Mouse (Mus musculus) right cerebral cortex, adult 2 months (tissue): ENCODE data around the gene Abcb9.
A peak's percentile ranks its signal among the peaks of the same experiment; 100 is the strongest.

Source experiments
- DNase-seq, 2 experiments: peaks; one replicate each; pipeline ENCODE4 v3.0.0; 2021 to 2022; ENCODE audit warnings: low spot score in 2 of 2

The Abcb9 gene

GRCm38 (mm10) chr5:124093852-124094604 lies 1.6 kb downstream of the Abcb9 start:
- no peak for DNase-seq

GRCm38 (mm10) chr5:124093120-124093794 lies 2.3 kb downstream of the Abcb9 start:
- DNase-seq = peak; percentile 85 to 87

- DNase-seq = no peak
Observed at GRCm38 (mm10) chr5:124091951-124092406, 3.6 kb downstream of the Abcb9 start.

- no peak for DNase-seq
Observed at GRCm38 (mm10) chr5:124089868-124090267, 5.7 kb downstream of the Abcb9 start.

GRCm38 (mm10) chr5:124086876-124087275 lies 8.7 kb downstream of the Abcb9 start:
- no peak for DNase-seq

- no peak for DNase-seq
Observed at GRCm38 (mm10) chr5:124085513-124085912, 10.1 kb downstream of the Abcb9 start.

- peak; percentile 87 to 88 for DNase-seq
Observed at GRCm38 (mm10) chr5:124084588-124085173, 10.9 kb downstream of the Abcb9 start.

- no peak for DNase-seq
Observed at GRCm38 (mm10) chr5:124083850-124084587, 11.6 kb downstream of the Abcb9 start.

- DNase-seq = no peak
Observed at GRCm38 (mm10) chr5:124082941-124083688, 12.5 kb downstream of the Abcb9 start.

GRCm38 (mm10) chr5:124082447-124082846 lies 13.2 kb downstream of the Abcb9 start:
- no peak for DNase-seq

GRCm38 (mm10) chr5:124079880-124080279 lies 15.7 kb downstream of the Abcb9 start:
- DNase-seq = no peak

- peak; percentile 49 to 62 for DNase-seq
Observed at GRCm38 (mm10) chr5:124078794-124079416, 16.7 kb downstream of the Abcb9 start.

GRCm38 (mm10) chr5:124077856-124078460 lies 17.6 kb downstream of the Abcb9 start:
- no peak for DNase-seq

GRCm38 (mm10) chr5:124077241-124077640 lies 18.4 kb downstream of the Abcb9 start:
- no peak for DNase-seq

- no peak for DNase-seq
Observed at GRCm38 (mm10) chr5:124076559-124076958, 19.0 kb downstream of the Abcb9 start.

- DNase-seq = no peak
Observed at GRCm38 (mm10) chr5:124075716-124076115, 19.9 kb downstream of the Abcb9 start.

- no peak for DNase-seq
Observed at GRCm38 (mm10) chr5:124074845-124075307, 20.7 kb downstream of the Abcb9 start.

- DNase-seq = no peak
Observed at GRCm38 (mm10) chr5:124073682-124074081, 21.9 kb downstream of the Abcb9 start.

- no peak for DNase-seq
Observed at GRCm38 (mm10) chr5:124069657-124070056, 25.9 kb downstream of the Abcb9 start.
